Mouse (Mus musculus) left cerebral cortex, postnatal 25 days (tissue): ENCODE measurements around the gene Txn2. TPM values are rescaled to one million over a fixed set of nuclear protein-coding genes. Genes with fewer than 3 reads are reported as not detected.

Experiments
- DNase-seq, 2 experiments: peaks; one replicate each; pipeline ENCODE4 v3.0.0; 2022; ENCODE audit warnings: low spot score in 2 of 2, mixed read lengths in 1 of 2
- intact Hi-C: fragments of 180-260 bp; cut with DNase I; formaldehyde crosslinking; loops from one replicate; pipeline ENCODE4 v1.15.1; 2025
- total RNA-seq, 2 experiments: library from RNA; stranded (reverse); gene quantifications; 2 replicates each; pipeline ENCODE4 v1.2.3; 2021

The Txn2 gene
- total RNA-seq, 2 experiments from 2014 or later: 132 to 135 TPM

DNA sequence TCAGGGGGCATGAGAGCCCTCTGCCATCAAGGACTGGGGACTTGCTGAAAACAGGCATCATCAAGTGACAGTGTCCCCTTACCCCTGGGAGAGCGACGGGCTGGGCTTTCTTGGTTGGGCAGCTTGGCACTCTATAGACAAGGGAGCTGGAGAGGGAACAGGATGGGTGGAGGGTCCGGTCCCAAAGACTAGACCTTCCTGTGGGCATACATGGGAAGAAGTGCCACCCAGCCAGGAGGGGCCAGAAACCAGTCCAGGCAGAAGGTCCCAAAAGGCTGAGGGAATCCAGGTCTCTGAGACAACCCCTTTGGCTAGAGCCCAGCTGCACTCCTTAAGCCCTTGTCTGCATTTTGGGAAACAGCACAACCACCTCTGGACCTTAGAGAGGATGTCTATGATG is 14.3 kb downstream of the Txn2 start:
- DNase-seq: no peak
- intact Hi-C loops: loop anchor here (5.0 kb wide), 2 partner anchors 52 to 67 kb away; no protein-coding TSS in a partner anchor

DNA sequence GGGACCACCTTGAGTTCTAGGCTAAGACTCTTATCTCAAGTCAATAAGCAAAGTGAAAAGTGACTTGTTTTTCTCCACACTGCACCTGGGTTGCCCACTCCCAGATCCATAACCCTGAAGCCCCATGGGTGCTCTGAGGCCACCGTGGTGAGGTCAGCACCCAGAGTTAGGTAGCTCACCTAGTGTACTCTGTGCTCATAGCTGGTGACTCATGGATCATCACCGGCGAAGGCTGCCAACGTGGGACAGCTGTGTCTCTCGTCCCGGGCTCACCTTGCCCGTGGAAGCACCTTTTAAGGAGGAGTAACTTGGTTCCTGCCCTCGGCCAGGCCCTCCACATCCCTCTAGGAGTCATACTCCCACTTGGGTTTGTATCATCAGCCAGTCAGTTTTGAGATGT is 15.8 kb downstream of the Txn2 start:
- intact Hi-C loops: loop anchor here (5.0 kb wide), 2 partner anchors 51 to 66 kb away; no protein-coding TSS in a partner anchor
- no peak for DNase-seq

DNA sequence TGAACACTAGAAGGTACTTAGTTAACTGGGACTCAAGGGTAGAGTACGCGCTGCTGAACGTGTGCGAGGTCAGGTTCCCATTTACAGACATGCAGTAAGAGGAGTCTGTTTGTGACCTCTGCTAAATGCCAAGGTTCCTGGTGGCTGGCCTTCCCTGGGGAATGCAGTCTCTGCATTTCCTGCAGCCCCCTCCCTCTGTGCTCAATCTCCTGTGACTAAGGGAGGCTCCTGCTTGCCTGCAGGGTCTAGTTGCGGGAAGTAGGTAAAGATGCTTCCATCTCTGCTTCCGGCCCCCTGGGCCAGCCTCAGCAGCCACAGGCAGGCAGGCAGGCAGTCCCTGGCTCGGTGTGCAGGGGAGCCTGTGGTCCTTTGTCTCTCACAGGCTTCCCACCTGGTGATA is 16.2 kb downstream of the Txn2 start:
- intact Hi-C loops: loop anchor here (5.0 kb wide), 2 partner anchors 50 to 65 kb away; no protein-coding TSS in a partner anchor

DNA sequence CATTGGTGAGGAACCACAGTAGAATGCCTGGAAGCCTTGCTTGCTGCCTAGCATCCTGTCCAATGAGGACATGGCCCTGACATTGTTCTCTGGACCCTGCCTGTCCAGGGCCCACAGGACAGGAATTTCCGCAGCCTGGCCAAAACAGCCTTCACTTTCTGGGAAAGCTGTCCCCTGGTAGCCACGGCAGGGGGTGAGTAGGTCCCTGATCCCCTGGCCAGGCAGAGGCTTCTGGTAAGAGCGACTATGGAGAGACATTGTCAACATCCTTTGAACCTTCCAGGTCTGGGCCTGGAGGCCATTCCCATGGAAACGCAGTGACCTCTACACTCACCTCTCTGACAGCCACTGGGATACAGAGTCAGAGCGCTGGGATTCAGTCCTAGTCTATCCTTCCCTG is 16.8 kb downstream of the Txn2 start:
- intact Hi-C loops: loop anchor here (5.0 kb wide), 2 partner anchors 50 to 65 kb away; no protein-coding TSS in a partner anchor
- no peak for DNase-seq

More for the DNA sequence above, 16.2 kb downstream of the Txn2 start:
- no peak for DNase-seq

DNA sequence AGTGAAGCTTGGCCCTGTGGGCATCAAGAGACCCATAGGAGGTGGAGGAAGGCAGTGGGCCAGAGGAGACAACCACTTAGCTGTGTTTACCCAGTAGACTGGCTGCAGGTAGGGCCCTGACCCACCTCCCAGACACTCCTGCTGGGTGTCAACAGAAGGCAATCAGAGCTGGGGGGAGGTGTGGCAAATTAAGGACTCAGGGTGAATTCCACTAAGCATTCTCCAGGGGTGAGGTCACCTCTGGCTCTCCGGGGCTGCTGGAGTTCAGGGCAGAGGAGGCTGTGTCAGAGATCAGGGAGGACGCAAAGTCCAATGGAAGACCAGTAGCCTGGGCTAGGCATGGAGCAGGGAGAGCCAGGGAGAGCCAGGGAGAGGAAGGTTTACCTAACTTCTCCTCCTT is 17.7 kb downstream of the Txn2 start:
- no peak for DNase-seq
- intact Hi-C loops: loop anchor here (5.0 kb wide), 2 partner anchors 49 to 64 kb away; no protein-coding TSS in a partner anchor

DNA sequence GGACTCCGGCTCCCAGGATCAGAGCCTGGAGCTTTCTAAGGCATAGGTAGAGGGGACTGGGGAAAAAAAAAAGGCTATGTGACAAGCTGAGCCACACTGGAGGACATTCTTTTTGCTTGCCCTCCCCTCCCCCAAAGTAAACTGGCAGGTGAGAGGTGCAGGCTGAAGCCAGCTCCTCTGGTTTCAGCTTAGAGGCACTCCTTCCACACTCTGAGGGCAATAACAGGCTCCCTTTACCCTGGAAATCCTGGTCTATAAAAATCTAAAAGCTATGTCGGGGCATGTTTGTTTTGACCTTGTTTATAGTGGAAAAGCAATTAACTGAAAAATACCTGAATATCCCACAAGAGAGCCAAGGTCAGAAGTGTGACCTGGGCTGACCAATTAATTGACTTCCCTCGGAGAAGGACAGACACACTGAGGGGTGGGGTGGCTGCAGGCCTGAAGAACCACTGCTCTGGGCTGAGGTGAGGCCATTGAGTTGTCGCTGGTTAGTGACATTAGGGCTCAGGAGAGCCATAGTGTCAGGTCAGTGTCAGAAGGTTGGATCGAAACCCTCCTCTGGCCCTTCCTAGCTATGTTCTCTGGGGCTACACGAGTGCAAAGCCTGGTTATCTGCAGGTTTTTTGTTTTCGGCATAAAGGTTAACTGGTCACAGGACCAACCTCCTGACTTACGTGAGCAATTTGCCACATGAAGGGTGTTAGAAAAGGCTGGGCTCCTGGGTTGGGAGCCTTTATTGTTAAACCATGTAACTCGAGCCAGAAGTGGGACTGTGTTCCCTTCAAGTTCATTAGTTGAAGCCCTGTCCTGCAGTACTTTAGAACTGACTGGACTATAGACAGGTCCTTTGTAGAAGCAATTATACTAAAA is 20.9 kb downstream of the Txn2 start:
- DNase-seq: no peak
- intact Hi-C loops: loop anchor here (10.0 kb wide), 1 partner anchor 313 kb away; the partner anchor contains the start of genes Apol10b and Gm36245

DNA sequence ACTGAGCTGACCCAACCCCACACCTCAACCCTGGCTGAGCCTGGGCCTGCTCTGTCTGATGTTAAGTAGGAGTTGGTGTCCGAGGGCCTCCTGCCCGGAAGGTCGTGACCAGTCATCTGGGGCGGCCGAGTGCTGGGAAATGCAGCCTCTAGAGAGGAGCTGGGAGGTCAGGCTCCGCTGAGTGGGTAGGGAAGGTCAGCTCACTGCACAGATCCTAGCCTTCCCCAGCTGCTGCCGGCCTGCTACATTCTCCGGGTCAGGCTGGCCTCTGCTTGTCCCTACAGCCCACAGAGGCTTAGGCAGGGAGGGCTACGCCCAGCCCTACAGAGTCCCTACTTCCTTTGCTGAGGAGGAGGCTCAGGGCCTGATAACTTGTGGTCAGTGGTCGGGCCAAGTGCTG is 22.3 kb downstream of the Txn2 start:
- no peak for DNase-seq
- intact Hi-C loops: loop anchor here (10.0 kb wide), 1 partner anchor 312 kb away; the partner anchor contains the start of genes Apol10b and Gm36245

DNA sequence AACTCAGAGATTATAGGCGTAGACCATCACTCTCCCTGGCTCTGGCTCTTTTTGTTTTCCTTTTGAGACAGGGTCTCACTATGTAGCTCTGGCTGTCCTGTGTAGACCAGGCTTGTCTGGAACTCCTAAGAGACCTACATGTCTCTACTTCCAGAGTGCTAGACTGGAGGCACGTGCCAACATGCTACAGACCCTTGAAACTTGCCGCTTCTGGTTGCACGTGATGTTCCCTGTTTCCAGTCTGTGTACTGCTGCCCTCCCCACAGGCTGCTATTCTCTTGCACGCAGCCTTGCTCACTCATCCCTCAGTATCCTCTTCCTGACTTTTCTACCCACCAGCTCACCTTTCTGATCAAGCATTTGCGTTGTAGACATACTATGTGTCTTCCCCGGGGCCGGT is 22.7 kb downstream of the Txn2 start:
- intact Hi-C loops: loop anchor here (10.0 kb wide), 1 partner anchor 311 kb away; the partner anchor contains the start of genes Apol10b and Gm36245
- DNase-seq: no peak

DNA sequence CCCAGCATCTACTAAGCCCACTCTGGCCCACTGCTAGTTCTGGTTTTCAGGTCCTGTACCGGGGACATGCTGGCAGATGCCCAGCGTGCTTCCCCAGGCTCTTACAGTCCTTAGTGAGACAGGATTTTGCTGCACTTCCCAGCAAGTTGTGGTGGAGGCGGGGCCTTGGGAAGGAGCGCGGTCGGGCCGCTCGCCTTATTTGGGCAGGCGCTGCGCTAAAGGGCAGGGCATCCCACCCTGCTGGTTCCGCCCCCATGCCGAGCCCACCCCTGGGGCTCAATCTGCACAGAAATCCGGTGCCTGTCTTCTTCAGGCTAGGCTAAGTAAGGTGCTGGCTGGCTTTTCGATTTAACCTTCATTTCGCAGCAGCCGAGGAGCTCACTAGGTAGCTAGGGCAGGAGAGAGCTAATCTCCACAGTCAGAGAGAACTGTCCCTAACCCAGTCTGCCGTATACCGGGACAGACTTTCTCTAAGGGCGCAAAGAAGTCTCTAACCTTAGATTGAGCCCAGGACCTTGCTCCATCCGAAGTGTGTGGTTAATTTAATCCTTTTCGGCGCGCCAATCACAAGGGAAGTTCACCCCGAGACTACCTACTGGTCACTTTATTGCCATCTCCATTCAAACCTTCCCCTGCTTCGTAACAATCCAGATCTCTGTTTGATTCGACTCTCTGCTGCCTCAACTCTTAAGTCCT is 23.4 kb downstream of the Txn2 start:
- no peak for DNase-seq
- intact Hi-C loops: loop anchor here (10.0 kb wide), 1 partner anchor 311 kb away; the partner anchor contains the start of genes Apol10b and Gm36245

DNA sequence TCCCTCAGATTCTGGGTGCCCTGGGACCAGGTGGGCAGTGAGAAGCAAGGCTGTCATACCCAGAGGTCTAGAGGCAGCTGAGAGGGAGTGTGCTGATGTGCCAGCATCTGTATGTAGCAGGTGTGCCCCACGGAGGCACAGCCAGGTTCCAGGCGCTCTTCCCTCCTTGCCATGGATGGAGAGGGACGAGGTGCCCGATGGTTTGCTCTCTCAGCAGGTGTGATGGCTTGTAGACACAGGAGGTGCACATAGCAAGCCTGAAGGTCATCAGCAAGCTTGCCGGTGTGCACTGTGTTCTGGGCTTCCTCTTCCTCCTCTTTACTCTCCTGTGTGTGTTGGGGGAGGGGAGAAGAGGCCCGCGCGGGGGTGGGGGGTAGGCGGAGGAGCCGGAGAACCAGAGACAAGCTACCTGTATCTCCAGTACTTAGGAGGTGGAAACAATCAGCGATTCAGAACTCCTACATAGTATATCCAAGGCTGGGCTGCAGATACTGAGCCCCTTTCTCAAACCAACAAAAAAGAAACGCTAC is 24.4 kb downstream of the Txn2 start:
- intact Hi-C loops: loop anchor here (10.0 kb wide), 1 partner anchor 310 kb away; the partner anchor contains the start of genes Apol10b and Gm36245
- DNase-seq: no peak

DNA sequence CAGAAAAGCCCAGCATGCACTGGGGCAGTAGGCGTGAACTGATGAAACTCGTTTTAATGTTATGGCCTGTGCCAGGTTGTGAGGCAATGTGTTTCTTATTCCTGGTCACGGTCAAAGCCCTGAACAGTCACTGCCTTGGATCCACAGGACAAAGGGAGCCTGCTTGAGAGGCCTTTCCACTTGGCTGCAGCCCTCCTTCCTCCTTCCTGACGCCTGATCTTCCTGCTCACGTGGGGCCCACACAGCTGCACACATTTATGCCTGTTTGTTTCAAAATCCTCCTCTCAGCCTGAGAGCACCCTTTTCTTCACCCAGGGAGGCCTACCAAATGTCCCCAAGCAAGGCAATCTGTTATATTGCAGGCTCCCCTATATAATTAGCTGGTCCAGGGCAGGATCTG is 25.6 kb downstream of the Txn2 start:
- peak in 1 of 2 experiments; percentile 11 for DNase-seq
- intact Hi-C loops: loop anchor here (10.0 kb wide), 1 partner anchor 308 kb away; the partner anchor contains the start of genes Apol10b and Gm36245

DNA sequence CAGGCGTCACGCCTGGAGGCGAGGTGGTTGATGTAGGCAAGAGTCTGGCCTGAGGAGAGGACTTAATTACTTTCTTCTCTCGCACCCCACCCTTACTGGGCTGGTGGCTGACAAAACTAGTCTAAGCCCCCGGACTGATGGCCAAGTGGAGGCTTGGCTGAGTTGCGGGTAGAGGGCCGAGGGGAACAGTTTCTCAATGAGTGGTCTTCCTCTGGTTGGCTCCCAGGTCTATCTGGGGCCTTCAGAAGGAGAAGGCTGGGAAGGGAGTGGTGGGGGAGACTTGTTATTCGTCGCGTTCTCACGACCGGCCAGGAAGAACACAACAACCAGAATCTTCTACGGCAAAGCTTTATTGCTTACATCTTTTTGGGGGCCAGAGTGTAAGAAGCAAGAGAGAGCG is 33.9 kb downstream of the Txn2 start:
- no peak for DNase-seq
- intact Hi-C loops: no loop called here

DNA sequence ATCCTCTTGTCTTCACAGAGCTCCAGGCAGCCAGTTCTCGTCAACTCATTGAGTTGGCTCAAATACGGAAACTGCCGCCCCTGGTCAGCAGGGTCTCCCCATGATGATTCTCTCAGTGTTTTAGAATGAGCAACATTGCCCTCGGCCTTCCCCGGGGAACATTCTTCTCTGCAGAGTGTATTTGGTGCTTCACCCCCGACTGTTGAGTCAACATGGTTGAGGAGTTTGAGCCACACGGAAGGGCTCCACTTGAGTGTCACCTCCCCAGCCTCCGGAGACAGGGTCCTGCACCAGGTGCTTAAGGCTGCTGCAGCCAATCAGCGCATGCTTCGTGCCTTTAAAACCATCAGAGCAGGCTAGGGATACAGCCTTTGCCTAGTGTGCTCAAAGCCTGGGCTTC is 35.5 kb downstream of the Txn2 start:
- intact Hi-C loops: no loop called here
- DNase-seq: no peak

DNA sequence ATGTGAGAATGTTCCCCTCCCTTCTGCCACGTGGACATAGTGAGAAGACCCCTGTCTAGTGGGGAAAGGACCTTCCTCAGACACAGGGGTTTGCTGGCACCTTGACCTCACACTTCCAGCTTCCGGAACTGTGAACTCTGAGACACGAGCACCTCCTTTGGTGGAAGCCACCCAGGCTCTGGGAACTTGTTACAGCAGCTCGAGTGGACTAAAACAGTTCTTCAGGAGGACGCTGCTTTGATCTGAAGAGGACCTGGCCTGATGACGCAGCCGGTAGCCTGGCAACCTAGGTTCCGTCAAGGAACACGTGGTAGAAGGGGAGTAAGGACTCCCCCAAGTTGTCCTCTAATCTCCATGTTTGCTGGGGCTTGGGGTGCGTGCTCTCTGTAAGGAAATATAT is 36.4 kb downstream of the Txn2 start:
- intact Hi-C loops: no loop called here
- no peak for DNase-seq

DNA sequence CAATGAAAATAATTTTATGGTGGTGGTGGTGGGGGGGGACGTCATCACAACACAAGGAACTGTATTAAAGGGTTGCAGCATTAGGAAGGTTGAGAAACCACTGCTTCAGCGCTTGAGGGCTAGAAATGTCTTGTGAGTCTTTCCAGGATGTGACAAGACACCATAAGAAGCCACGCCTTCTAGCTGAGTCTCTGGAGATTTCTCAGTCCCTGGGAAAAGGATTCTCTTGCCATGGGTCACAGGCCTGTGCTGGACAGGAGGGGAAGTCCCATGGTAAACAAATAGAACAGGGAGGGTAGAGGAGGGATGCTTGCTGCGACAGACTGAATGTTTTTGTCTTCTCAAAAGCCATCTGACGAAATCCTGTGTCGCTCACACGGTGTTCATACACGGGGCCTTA is 37.0 kb downstream of the Txn2 start:
- intact Hi-C loops: no loop called here
- no peak for DNase-seq

DNA sequence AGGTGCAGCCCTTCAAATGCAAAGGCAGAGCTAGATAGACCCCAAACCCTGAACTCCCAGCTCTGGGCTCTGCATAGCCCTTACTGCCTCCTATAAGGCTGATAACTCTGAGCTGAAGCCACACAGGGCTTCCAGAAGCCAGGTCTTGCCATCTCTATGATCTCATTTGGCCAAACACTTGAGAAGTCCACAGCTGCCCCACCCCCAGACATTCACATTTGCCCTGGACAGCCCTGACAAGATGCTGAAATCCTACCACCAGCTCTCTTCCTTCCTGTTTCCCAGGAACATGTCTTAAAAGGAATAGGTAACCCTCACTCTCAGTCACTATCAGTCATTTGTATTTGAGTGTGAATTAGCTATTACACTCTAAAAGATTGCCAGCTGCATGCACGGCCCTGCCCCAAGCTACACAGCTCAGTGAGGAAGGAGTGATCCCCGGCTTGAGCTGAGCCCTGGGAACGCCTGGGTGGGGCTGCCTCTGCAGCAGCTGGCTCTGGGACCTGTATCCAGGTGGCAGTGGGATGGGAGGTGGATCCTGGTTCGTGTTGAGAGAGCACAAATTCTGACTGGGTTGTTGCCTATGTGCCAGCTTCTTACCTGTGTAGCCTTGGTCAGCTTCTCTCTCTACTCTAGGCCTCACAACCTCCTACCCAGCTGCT is 38.9 kb downstream of the Txn2 start:
- no peak for DNase-seq
- intact Hi-C loops: no loop called here

DNA sequence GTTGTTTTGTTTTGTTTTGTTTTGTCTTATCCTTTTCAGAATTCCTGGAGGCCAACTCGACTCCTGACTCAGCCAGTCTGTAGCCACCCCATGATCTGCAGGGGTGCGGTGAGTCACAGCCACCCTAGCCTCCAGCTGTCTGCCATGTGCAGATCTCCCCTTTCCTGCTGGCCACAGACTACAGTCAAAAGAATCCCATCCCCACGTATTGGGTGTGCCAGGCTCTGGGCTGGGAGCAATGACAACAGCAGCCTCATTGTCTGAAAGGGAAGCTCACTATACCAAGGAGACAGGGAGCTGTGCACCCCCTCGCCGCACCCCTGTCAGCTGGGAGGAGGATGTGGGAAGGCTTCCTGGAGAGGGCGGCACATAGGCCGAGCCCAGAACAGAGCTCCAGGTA is 40.5 kb downstream of the Txn2 start:
- DNase-seq: peak in 1 of 2 experiments; percentile 24
- intact Hi-C loops: no loop called here

DNA sequence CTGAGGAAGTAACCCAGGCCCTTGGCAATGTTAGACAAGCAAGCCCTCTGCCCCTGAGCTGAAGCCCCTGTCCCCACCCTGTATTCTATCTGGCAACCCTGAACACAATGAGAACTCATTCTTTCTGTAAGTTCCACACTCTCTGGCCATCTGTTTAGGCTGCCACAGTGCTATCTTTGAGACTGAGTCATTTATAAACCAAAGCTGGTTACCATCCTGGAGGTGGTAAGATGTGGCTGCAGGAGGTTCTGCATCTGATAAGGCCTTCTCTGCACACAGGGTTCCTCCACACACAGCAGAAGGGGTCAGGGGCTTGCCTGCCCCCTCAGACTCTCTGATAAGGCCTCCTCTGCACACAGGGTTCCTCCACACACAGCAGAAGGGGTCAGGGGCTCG is 41.7 kb downstream of the Txn2 start:
- peak in 1 of 2 experiments; percentile 77 for DNase-seq
- intact Hi-C loops: no loop called here

DNA sequence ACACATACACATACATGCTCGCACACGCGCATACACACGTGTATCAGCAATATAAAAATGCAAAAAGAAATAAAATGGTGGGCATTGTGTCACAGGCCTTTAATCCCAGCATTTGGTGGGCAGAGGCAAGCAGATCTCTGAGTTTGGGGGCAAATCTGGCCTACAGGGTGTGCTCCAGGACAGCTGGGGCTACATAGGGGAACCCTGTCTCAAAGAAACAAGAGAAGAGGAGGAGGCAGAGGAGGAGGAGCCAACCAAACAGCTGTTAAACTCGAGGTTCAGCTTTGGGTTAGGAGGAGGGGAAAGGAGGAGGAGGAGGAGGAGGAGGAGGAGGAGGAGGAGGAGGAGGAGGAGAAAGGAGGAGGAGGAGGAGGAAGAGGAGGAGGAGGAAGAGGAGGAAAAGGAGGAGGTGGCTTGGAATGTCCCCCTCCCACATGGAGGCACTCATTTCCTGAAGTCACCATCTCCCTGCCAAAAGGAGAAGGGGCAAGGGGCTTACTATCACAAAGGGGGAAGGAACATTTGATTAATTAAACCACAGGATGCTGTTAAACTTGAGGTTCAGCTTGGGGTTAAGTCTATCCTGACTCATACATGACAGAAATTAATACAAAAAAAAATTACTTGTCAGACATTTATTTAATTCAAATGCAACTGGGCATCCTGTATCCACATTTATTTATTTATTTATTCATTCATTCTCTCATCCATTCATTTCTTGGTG is 42.3 kb downstream of the Txn2 start:
- intact Hi-C loops: no loop called here
- no peak for DNase-seq
